Mouse (Mus musculus) brain, embryonic 14.5 days (tissue): ENCODE results near the gene Gm21409.
"Not testable (repeated sequence)": the region's sequence is repeated elsewhere in the genome, so short reads cannot be mapped to it uniquely, and the experiment has no call there.

ENCODE experiments used
- CTCF ChIP-seq: fragments of 200-500 bp; IDR thresholded peaks from 2 replicates; pipeline ENCODE4 v1.5.1; 2012; ENCODE audit warnings: inconsistent platforms, mild to moderate bottlenecking, moderate library complexity, borderline replicate concordance; ENCODE audit not compliant: insufficient read depth, insufficient read length; ENCODE audit errors: extremely low read depth
- POLR2A ChIP-seq: fragments of 200-500 bp; IDR thresholded peaks from 2 replicates; pipeline ENCODE4 v1.6.1; 2012; ENCODE audit warnings: mild to moderate bottlenecking, inconsistent platforms, borderline replicate concordance; ENCODE audit not compliant: poor library complexity, insufficient read depth, insufficient read length, severe bottlenecking; ENCODE audit errors: extremely low read depth

DNA sequence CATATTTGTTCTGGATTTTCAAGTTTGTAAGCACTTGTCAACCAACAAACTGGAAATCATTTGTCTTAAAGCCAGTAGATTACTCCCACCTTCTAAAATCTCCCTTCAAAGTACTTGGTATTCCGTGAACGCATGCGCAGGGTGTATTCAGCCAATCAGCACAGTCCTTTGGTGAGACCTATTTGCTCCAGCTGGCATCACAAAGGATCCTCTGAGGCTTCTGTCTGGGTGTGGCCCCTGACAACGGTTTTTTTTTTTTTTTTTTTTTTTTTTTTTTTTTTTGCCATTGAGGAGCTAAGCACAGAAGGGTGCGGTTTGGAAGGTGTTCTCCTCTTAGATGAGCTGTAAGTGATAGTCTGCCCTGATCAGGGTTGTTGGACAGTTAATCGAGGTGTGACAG, at the start of gene Gm21409:
- not testable (repeated sequence) for TF ChIP-seq POLR2A, CTCF
